Mouse (Mus musculus) E14TG2a.4 (cell line): ENCODE data around the gene Nudt6.

Experiments used
- CTCF ChIP-seq: conservative IDR thresholded peaks from 2 replicates; pipeline ENCODE4 v1.5.1; 2014; ENCODE audit warnings: low read length
- NANOG ChIP-seq: IDR thresholded peaks from 2 replicates; pipeline ENCODE4 v1.6.1; 2014; ENCODE audit warnings: borderline replicate concordance, low read length, mixed read lengths

- TF ChIP-seq CTCF (no peak), NANOG (no peak)
These were observed 41.6 kb downstream of the Nudt6 start for GRCm38 (mm10) chr3:37378412-37378811.
